Mouse (Mus musculus) embryonic facial prominence, embryonic 10.5 days (tissue): ENCODE measurements at regions not wholly inside any gene's neighbourhood (a gene's known extent, or its start where the extent isn't known, plus 50 kb on each side); places are given as distances from the start of the nearest gene placed in this dataset.

Source experiments
- DNase-seq: peaks from one replicate; pipeline ENCODE4 v3.0.0-alpha.2; 2017; ENCODE audit warnings: low spot score
- H3K27ac ChIP-seq: fragments of 300-500 bp; sonication (generic); replicated peaks from 2 replicates; pipeline ENCODE4 v1.5.1; 2016; ENCODE audit warnings: mild to moderate bottlenecking
- H3K27me3 ChIP-seq: fragments of 300-500 bp; sonication (generic); replicated peaks from 2 replicates; pipeline ENCODE4 v1.6.1; 2016; ENCODE audit warnings: low read depth, mild to moderate bottlenecking; ENCODE audit not compliant: poor library complexity, severe bottlenecking
- H3K36me3 ChIP-seq: fragments of 300-500 bp; sonication (generic); replicated peaks from 2 replicates; pipeline ENCODE4 v1.6.1; 2016; ENCODE audit warnings: mild to moderate bottlenecking, moderate library complexity
- H3K4me1 ChIP-seq: fragments of 300-500 bp; sonication (generic); 2 replicates; pipeline ENCODE4 v1.6.1; 2016
- H3K4me3 ChIP-seq: fragments of 300-500 bp; sonication (generic); 2 replicates; pipeline ENCODE4 v1.5.1; 2016; ENCODE audit warnings: mild to moderate bottlenecking, moderate library complexity
- H3K9me3 ChIP-seq: fragments of 300-500 bp; sonication (generic); 2 replicates; pipeline ENCODE4 v1.6.1; 2016; ENCODE audit warnings: mild to moderate bottlenecking
- WGBS: fragments of 180-500 bp; shearing (Covaris S2); methylation state at CpG from one replicate; pipeline ENCODE4 v1.1.7; 2016; 5-methylcytosine and 5-hydroxymethylcytosine counted together

GRCm38 (mm10) chr12:26698838-26699237 lies 229.8 kb downstream of the Cmpk2 start:
- H3K36me3 ChIP-seq = no peaks in the 10 kb centered on the region
- no peaks in the 10 kb centered on the region for H3K27me3 ChIP-seq
- no peak for DNase-seq
- no peaks in the 10 kb centered on the region for H3K9me3 ChIP-seq
- 86% methylated on average over 1 of the region's 1 CpGs for WGBS
- H3K4me1 ChIP-seq = no peaks in the 10 kb centered on the region
- no peak overlapping the region for H3K4me3 ChIP-seq
- H3K27ac ChIP-seq = no peak overlapping the region

- no peak for DNase-seq
- no peaks in the 10 kb centered on the region for H3K4me1 ChIP-seq
- H3K27me3 ChIP-seq = no peaks in the 10 kb centered on the region
- H3K4me3 ChIP-seq = no peak overlapping the region
- H3K27ac ChIP-seq = no peak overlapping the region
- H3K36me3 ChIP-seq = no peaks in the 10 kb centered on the region
- H3K9me3 ChIP-seq = no peaks in the 10 kb centered on the region
- 88% methylated on average over 4 of the region's 4 CpGs for WGBS
Measured at GRCm38 (mm10) chr12:26688048-26688447, 219.0 kb downstream of the Cmpk2 start.

- H3K27me3 ChIP-seq = no peaks in the 10 kb centered on the region
- WGBS = 85% methylated on average over 3 of the region's 3 CpGs
- H3K4me1 ChIP-seq = no peaks in the 10 kb centered on the region
- H3K27ac ChIP-seq = no peak overlapping the region
- no peak for DNase-seq
- no peaks in the 10 kb centered on the region for H3K9me3 ChIP-seq
- H3K36me3 ChIP-seq = no peaks in the 10 kb centered on the region
- no peak overlapping the region for H3K4me3 ChIP-seq
Measured at GRCm38 (mm10) chr12:26680568-26680947, 211.6 kb downstream of the Cmpk2 start.

- H3K27ac ChIP-seq = no peak overlapping the region
Measured at GRCm38 (mm10) chr12:26679887-26680567, 211.0 kb downstream of the Cmpk2 start.

GRCm38 (mm10) chr12:26665466-26665865 lies 196.5 kb downstream of the Cmpk2 start:
- no peaks in the 10 kb centered on the region for H3K9me3 ChIP-seq
- H3K4me3 ChIP-seq = no peak overlapping the region
- no peak for DNase-seq

More at GRCm38 (mm10) chr12:26679887-26680567, 211.0 kb downstream of the Cmpk2 start:
- no peaks in the 10 kb centered on the region for H3K36me3 ChIP-seq
- no peak overlapping the region for H3K4me3 ChIP-seq
- H3K27me3 ChIP-seq = no peaks in the 10 kb centered on the region
- no peaks in the 10 kb centered on the region for H3K9me3 ChIP-seq
- H3K4me1 ChIP-seq = no peaks in the 10 kb centered on the region
- no peak for DNase-seq
- WGBS = 80% methylated on average over 9 of the region's 9 CpGs

GRCm38 (mm10) chr12:26654251-26654650 lies 185.2 kb downstream of the Cmpk2 start:
- WGBS = 83% methylated on average over 2 of the region's 2 CpGs
- no peak for DNase-seq
- Histone ChIP-seq H3K27ac (peak overlapping the region; percentile 35), H3K36me3 (no peaks in the 10 kb centered on the region), H3K4me1 (peaks cover 10% of the 10 kb centered on the region), H3K27me3 (no peaks in the 10 kb centered on the region), H3K4me3 (no peak overlapping the region), H3K9me3 (no peaks in the 10 kb centered on the region)

More at GRCm38 (mm10) chr12:26665466-26665865, 196.5 kb downstream of the Cmpk2 start:
- Histone ChIP-seq H3K27me3 (no peaks in the 10 kb centered on the region), H3K36me3 (no peaks in the 10 kb centered on the region), H3K4me1 (no peaks in the 10 kb centered on the region), H3K27ac (no peak overlapping the region)
- WGBS = 90% methylated on average over 4 of the region's 4 CpGs

- Histone ChIP-seq H3K36me3 (no peaks in the 10 kb centered on the region), H3K4me3 (no peak overlapping the region), H3K9me3 (no peaks in the 10 kb centered on the region), H3K27me3 (no peaks in the 10 kb centered on the region), H3K4me1 (peaks cover 15% of the 10 kb centered on the region), H3K27ac (no peak overlapping the region)
- WGBS = 80% methylated on average over 6 of the region's 6 CpGs
- no peak for DNase-seq
Measured at GRCm38 (mm10) chr12:26653781-26654180, 184.8 kb downstream of the Cmpk2 start.

- Histone ChIP-seq H3K36me3 (no peaks in the 10 kb centered on the region), H3K4me1 (peaks cover 12% of the 10 kb centered on the region; the same call in 1 of the 2 replicates), H3K9me3 (no peaks in the 10 kb centered on the region), H3K4me3 (no peak overlapping the region), H3K27me3 (no peaks in the 10 kb centered on the region), H3K27ac (no peak overlapping the region)
- DNase-seq = no peak
Measured at GRCm38 (mm10) chr12:26646141-26646540, 177.1 kb downstream of the Cmpk2 start.

GRCm38 (mm10) chr12:26635665-26636241 lies 166.7 kb downstream of the Cmpk2 start:
- DNase-seq = no peak
- H3K9me3 ChIP-seq = no peaks in the 10 kb centered on the region
- H3K27ac ChIP-seq = peak overlapping the region; percentile 36; the same call in 1 of the 2 replicates
- H3K4me3 ChIP-seq = no peak overlapping the region
- peaks cover 36% of the 10 kb centered on the region for H3K4me1 ChIP-seq
- WGBS = 54% methylated on average over 4 of the region's 4 CpGs
- H3K36me3 ChIP-seq = no peaks in the 10 kb centered on the region
- H3K27me3 ChIP-seq = no peaks in the 10 kb centered on the region

- Histone ChIP-seq H3K9me3 (no peaks in the 10 kb centered on the region), H3K27me3 (no peaks in the 10 kb centered on the region), H3K4me1 (peaks cover 38% of the 10 kb centered on the region), H3K27ac (peak overlapping the region; percentile 36; the same call in 1 of the 2 replicates), H3K36me3 (no peaks in the 10 kb centered on the region), H3K4me3 (no peak overlapping the region)
- no peak for DNase-seq
- 49% methylated on average over 3 of the region's 3 CpGs for WGBS
Measured at GRCm38 (mm10) chr12:26635253-26635652, 166.2 kb downstream of the Cmpk2 start.

- WGBS = 14% methylated on average over 1 of the region's 1 CpGs
- Histone ChIP-seq H3K4me3 (peak overlapping the region; percentile 31; the same call in 1 of the 2 replicates), H3K36me3 (no peaks in the 10 kb centered on the region), H3K9me3 (no peaks in the 10 kb centered on the region), H3K4me1 (peaks cover 36% of the 10 kb centered on the region), H3K27ac (peak overlapping the region; percentile 87), H3K27me3 (no peaks in the 10 kb centered on the region)
- DNase-seq = peak; percentile 59
Measured at GRCm38 (mm10) chr12:26631795-26632122, 162.8 kb downstream of the Cmpk2 start.

GRCm38 (mm10) chr12:26631111-26631794 lies 162.2 kb downstream of the Cmpk2 start:
- H3K27me3 ChIP-seq = no peaks in the 10 kb centered on the region
- peak; percentile 40 for DNase-seq
- 11% methylated on average over 4 of the region's 4 CpGs for WGBS
- peak overlapping the region; percentile 31; the same call in 1 of the 2 replicates for H3K4me3 ChIP-seq
- peak overlapping the region; percentile 87 for H3K27ac ChIP-seq
- no peaks in the 10 kb centered on the region for H3K36me3 ChIP-seq
- H3K4me1 ChIP-seq = peaks cover 36% of the 10 kb centered on the region
- H3K9me3 ChIP-seq = no peaks in the 10 kb centered on the region
